Mouse (Mus musculus) spleen, adult 18-20 months (tissue): ENCODE results near the gene Gm17509.
"Not testable (repeated sequence)": the region's sequence is repeated elsewhere in the genome, so short reads cannot be mapped to it uniquely, and the experiment has no call there.

Experiments used
- DNase-seq, 2 experiments: peaks; one replicate each; pipeline ENCODE4 v3.0.0; 2022; ENCODE audit warnings: mixed read lengths in 2 of 2

The Gm17509 gene

DNA sequence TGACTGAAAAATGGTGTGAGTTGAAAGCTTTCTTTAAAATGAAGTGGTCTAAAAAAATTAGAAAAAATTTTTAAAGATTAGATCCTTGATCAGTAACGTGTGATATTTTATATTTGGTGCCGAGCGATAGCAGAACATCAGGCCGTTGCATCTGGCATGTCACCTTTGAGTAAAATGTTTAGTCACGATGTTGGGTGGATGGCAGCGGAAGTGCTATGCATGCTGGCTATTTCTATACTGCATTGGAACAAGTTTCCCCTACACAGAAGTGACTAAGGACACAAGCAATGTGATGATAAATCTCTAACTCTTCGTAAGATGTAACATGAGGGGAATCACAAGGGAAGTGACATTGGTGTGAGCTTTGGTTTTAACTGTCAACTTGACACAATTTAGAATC is 16.2 kb downstream of the Gm17509 start:
- DNase-seq = no peak

DNA sequence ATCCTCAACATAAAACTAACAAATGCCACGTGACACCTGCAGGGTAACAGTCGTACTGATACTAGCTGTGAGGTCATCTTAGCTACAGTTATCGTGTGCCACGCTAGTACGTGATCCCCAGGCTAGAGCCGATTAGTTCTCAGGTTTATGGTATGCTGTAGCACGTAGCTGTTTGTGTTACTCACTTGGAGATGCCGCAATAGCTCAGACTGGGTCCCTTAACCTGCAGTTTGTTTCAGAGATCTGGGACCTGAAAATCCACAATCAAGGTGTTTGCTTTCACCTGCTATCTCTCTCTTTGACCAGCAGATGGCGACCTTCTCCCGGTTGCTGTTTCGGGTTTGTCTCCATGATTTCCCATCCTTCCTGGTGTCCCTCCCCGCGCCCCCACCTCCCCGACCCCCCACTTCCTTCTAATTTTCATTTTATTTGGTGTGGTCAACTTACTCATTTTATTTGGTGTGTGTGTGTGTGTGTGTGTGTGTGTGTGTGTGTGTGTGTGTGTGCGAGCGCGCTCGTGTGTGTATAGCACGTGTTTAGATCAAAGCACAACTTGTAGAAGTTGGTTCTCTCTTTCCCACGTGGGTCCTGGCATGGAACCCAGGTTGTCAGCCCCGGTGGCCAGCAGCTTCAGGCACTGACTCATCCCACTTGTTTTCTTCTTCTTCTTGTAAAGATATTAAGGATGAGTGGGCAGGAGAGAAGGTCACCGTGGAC is 18.0 kb downstream of the Gm17509 start:
- no peak for DNase-seq

DNA sequence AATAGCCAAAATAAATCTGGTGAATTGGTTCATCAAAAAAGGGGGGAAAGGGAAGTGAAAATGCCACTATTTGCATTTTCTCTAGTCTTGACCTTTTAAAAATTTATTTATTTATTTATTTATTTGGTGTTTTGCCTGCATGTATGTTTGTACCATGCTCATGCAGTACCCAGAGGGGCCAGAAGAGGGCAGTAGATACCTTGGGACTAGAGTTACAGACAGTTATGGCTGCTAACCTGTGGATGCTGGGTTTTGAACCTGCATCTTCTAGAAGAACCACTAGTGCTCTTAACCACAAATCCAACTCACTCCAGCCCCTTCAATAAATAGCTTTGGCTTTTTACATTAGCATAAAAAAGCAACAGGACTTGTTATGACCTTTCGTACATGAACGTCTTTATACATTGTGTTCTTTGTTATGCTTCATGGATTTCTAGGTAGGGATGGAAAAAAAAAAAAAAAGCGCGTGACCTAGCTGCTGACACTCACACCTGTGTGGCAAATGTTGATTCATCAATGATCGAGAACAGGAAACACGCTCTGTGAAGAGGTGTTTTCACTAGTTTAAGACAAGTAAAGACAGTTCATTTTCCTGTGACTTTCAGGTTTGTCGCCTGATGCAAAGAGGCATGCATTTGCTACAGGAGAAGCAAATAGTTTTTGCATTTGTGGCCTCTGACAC is 22.3 kb downstream of the Gm17509 start:
- peak; percentile 62 to 84 for DNase-seq

DNA sequence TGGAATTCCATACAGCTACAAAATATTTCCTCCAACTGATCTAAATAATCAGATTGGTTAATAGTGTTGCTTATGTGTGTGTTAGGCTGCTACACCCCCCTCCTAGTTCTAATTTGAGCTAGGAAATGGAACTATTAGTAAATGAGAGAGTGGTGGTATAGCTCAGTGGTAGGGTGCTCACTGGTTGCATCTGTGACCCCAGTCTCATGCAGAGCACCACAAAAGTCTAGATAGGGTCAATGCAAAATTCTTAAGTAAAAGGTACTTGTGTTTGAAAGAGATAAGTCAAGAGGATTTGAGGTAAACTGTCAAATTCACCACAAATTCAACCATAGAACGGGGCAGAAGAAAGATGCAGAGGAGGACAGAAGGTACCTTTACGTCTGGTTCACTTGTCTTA is 23.2 kb downstream of the Gm17509 start:
- no peak for DNase-seq

DNA sequence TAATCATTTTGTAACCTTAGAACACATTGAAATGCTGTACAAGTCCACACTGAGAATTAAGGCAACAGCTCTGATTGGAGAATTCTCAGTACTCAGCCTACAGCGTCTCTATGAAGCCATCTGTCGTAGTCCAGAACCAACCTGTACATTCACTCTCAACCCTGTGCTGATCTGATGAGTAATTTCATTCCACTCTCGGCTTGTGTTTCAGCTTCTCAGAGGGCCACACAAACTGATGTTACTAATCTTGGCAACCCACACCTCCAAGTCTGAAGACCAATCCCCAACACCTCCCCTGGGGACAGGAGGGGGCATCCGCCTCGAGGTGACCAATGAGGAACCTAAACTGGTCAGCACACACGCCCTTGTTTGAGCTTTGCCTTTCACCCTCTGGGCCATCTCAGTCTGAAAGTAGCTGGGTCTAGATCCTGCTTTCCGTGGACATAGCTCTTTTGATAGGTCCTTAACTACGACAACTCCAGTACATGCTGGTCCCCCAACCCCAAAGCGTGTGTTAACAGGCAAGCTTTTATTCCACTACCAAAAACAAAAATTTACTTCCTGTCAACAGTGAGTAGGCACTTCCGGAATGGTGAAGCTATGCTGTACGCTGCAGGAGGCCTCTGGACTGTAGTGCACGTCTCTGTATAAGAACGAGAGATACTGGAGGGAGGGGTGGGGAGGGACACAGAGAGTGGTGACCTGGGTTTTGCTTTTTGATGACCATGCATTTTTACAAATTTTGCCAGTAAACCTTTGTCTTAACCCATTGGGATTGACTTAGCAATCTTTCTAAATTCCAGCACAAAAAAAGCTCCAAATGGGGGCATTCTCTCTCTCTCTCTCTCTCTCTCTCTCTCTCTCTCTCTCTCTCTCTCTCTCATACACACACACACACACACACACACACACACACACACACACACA is 25.0 kb downstream of the Gm17509 start:
- no peak for DNase-seq

DNA sequence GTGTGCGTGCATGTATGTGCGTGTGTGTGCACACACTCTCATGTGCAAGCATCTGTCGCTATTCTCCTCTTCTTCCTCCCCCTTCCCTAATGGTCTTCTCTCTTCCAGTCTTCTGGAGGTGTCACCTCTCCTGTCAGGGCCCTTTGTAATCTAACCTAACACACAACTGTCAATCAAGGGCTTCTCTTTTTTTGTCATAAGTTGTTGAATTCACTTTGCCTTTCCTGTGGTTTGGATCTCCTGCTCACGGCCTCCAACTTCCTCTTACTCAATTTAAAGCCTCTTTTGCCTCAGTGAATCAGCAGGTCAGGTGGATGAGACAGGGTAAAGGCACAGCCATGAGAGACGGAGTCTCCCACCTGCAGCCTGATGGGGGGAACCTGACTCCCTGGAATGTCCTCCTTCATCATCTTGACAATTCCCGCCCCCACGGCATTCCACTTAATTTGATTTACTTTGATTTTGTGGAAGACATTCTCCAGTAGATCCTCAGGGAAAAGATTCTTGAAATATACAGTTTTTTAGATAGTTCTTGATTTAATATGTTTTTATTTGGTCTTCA is 27.4 kb downstream of the Gm17509 start:
- no peak for DNase-seq

DNA sequence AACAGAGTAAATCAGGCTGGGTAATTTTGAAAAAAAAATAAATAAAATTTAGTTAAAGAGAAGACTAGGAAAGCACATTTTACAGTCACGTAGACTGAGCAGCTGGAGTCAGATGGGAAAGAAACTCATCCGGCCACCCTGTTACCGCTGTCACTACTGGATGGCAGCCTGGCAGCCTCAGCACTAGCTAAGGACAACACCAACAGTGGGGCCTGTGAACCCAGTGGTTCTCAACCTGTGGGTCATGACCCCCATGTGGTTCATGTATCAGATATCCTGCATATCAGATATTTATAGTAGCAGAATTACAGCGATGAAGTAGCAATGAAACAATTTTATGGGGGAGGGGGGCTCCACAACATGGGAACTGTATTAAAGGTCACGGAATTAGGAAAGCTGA is 28.7 kb downstream of the Gm17509 start:
- no peak for DNase-seq

DNA sequence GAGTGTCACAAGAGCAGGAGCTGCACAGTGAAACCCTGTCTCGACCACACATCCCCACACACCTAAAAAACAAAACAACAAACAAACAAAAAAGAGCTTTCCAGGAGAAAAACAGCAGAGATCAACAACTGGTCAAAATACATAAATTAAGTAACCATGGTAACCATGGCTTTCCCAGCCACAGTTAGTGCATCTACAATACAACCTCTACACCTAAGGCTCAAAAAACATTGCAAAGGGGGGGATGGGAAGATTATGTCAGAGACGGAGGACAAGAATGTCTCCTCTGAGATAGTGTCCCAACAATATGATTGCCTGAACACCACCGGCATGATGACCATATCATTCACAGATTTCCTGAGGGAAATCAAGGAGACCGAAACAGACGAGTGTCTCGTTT is 35.5 kb downstream of the Gm17509 start:
- DNase-seq = no peak

DNA sequence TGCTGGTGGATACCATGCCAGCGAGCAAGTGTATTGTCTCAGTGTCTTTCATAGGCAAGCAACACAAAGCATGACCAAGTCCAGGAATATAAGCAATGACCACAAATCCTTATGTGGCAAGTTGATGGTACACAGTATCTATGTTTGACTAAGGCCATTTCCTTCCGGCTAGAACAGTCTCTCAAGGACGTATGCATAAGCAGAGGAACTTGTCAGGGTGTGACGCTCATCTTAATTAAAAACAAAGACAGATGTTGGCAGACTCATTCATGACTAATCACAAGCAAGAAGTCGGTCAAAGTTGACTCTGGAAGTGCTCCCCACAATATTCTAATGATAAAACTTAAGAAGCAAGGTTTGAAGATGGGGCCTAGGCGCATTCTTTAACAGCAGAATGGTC is 37.6 kb downstream of the Gm17509 start:
- no peak for DNase-seq

DNA sequence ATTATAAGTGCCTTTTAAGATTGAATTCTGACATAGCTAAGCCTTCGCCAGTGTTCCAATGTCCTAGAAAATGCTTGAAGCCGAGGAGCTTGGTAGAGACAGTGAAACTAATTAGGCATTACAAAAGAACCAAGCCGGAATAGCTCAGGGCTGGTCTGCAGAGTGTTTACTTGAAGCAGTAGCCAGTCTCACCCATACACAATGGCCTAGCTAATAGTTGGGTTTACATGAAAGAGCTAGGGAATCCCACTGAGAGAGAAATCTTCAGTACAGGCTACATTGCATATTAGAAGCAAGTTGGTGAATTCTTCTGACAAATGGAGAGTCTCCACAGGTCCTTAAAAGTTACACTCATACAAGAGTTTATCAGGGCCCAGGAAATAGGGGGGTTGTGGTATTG is 40.0 kb downstream of the Gm17509 start:
- DNase-seq = not testable (repeated sequence)
